Mouse (Mus musculus): ENCODE results near the gene Cpm.
A peak's percentile ranks its signal among the peaks of the same experiment; 100 is the strongest.
"Not testable (repeated sequence)": the region's sequence is repeated elsewhere in the genome, so short reads cannot be mapped to it uniquely, and the experiment has no call there.

The Cpm gene

DNA sequence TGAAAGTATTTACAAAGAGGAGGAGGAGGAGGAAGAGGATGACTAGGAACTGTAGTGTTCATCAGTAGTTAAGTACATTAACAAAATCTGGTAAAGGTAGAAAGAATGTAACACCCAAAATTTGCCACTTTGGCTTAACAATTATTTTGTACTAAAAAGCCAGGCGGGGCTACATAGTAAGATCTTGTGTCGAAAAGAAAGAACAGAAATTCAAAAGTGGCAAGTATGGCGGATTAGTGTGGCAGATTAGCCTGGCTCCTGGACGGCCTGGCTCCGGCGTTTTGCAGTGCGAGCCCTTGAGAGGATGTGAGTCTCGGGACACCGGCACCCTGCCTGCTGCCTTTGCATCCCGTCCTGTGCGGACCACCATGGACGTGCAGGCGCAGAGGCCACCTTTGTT is 35.4 kb upstream of the Cpm start:
- no peak for DNase-seq (ENCODE audit: low spot score in 2 of 2)

GRCm38 (mm10) chr10:117594291-117594850 is 34.9 kb upstream of the Cpm start:
- no peak for DNase-seq (ENCODE audit: low spot score in 2 of 2)

- no peak for DNase-seq (ENCODE audit: low spot score in 2 of 2)
Measured at GRCm38 (mm10) chr10:117594913-117595312, 34.4 kb upstream of the Cpm start.

- DNase-seq (ENCODE audit: low spot score in 2 of 2) = no peak
Measured at GRCm38 (mm10) chr10:117595442-117596164, 33.7 kb upstream of the Cpm start.

DNA sequence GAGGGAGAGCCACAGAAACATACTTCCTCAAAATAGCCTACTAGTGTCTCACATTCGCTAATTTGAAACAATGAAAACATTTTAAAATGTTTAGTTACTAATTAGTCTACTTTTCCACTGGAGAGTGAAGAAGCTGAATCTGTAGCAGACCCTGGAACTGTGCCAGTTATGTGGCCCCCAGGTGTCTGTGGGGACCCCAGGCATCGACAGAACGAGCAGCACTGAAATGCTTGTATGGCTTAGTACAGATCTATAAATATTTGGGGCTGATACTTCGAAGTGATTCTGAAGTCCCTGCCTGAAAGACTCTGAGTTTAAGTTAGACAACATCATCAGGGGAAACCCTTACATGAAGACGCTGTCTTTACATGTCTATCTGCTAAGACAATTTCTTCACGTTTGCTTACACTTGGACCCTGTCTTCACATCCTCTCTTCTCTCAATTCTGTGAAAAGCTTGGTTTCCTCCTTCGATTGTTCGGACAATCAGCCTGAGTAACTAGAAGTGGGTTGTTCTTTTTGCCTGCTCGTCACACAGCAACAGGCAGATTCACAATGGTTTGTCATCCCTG is 33.0 kb upstream of the Cpm start:
- no peak for DNase-seq (ENCODE audit: low spot score in 2 of 2)

- no peak for DNase-seq (ENCODE audit: low spot score in 2 of 2)
Measured at GRCm38 (mm10) chr10:117596771-117597324, 32.5 kb upstream of the Cpm start.

DNA sequence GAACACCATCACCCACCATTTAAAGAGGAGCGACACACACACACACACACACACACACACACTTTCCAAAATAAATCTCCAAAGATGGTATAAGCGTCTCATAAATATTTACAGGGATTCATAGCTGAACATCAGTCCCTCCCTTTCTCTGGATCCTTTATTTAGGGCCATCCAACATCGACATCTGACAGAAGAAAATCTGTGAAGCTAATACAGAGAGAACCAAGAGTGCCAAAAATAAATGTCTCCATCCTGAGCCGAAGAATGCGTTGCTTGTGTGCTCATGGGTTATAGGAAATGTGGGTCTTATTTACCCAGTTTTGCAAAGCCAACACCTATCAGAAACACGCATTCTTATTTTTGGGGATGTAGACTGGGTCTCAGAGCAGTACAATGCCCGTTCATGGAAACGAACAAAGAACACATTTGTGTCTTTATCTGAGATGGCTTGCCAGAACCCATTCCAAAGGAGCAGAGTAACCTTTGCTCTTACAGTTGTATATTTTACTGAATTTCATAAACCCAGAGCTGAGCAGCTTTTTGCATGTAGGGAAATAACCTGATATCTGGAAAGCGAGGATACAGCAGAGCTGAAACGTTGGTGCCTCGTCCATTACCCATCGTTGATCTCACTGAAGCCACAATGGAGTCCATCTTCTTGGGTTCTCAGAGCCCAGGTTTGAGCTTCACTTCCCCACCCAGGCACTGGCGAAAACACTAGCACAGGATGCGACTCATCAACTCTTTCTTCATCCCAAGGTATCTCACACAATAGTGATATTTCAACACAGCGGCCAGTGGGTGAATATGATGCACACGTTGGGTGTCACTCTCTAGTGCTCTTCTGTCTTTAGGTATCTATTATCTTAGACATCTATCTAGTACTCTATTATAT is 31.7 kb upstream of the Cpm start:
- not testable (repeated sequence) for DNase-seq (ENCODE audit: low spot score in 2 of 2)

GRCm38 (mm10) chr10:117598266-117598950 is 30.9 kb upstream of the Cpm start:
- no peak for DNase-seq (ENCODE audit: low spot score in 2 of 2)

GRCm38 (mm10) chr10:117598951-117599572 is 30.2 kb upstream of the Cpm start:
- not testable (repeated sequence) for DNase-seq (ENCODE audit: low spot score in 2 of 2)

DNA sequence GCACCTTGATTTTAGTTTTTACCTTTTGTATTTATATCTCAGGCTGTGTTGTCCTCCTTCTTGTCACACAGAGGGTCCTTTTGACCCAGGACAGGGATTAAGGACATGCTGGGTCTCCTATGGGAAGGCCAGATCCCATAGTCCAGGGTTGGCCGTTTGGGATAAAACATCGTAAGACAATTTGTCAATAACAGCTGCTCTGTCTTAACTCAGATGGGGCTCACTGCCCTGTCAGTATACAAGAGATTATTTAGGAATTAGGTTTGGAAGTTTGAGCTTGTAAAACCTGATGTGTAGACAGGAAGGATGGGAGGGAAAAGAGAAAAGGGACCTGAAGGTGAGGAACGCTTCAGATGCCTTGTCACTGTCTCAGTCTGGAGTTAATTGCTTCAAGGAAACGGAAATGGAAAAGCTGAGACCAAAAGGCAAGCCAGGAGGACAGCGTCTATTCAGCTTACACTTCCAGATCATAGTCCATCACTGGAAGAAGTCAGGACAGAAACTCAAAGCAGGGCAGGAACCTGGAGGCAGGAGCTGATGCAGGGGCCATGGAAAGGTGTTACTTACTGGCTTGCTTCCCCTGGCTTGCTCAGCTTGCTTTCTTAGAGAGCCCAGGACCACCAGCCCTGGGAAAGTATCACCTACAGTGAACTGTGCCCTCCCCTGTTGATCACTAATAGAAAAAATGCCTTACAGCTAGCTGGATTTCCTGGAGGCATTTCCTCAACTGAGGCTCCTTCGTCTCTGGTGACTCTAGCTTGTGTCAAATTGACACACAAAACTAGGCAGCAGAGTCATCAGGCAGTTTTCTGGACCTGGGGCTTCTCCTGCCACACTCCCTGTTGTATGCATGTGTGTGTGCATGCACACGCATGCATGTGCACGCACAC is 27.9 kb upstream of the Cpm start:
- no peak for DNase-seq (ENCODE audit: low spot score in 2 of 2)

DNA sequence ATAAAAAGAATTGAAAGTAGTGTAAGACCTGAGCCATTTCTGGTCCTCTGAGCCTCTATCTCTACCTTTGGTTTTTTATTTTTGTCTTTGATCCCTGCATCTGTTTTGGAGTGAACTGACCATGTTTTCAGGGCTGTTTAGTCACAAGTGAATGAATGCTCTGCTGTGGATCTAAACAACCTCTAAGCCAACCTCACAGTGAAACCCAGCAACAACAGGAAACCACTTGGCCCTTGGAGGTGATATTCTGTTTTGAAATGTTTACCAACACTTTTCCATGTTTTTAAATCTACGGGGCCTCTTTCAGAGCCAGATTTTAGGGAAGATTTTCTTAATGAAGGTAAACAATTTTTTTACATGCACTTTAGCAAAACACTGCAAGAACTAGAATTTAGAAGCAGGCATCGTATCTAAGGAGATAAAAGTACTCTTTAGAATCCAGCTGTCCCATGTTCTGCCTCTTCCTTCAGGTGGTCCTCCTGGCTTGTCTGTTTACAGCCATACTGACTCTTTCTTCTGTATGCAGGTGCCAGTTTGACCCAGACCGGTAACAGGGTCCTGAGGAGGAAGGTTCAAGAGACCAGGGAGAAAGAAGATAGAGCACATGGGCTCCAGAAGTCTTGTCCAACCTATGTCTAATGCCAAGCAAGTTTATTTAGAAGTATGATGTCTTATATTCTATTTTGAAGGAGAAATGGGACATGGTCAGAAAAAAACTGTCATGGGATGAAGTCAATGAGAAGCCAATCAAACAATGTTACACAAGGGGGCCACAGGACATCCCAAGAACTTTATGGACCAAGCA is 26.8 kb upstream of the Cpm start:
- no peak for DNase-seq (ENCODE audit: low spot score in 2 of 2)

- no peak for DNase-seq (ENCODE audit: low spot score in 2 of 2)
Measured at GRCm38 (mm10) chr10:117603130-117603833, 26.0 kb upstream of the Cpm start.

DNA sequence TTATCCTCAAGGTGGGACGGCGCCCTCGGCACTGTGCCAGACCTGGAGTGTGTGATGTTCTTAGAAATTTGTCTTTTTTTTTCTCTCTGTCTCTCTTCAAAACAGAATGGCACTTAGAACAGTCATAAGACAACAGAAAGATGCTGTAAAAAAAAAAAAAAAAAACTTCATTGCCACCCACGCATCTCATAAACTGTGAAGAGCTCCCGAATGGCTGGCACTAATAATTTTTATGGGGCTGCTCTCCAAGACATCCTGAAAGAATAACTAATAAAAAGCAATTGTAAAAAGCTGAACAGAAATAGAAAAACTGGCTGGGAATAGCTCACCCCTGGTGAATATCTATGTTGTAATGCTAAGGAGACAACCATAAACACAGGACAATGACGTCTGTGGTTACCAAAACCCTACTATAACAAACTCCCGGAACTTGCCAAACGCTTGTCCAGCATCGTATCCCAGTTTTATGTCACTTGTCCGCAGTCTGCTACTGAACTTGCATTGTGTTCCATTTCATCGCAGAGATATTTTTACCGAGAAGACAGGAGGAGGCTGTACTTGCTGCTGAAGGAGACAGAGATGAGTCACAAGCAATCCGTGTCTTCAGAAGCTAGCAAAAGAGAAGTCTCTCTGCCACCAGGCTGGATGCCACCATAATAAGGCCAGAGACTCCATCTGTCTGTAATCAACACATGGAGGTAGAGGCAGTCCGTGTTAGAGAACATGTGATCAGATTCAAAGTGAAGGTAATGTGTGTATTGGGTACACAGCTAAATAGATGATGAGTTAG is 25.3 kb upstream of the Cpm start:
- DNase-seq (ENCODE audit: low spot score in 2 of 2) = peak in 1 of 2 experiments; percentile 17

- DNase-seq (ENCODE audit: low spot score in 2 of 2) = no peak
Measured at GRCm38 (mm10) chr10:117604624-117605282, 24.5 kb upstream of the Cpm start.

DNA sequence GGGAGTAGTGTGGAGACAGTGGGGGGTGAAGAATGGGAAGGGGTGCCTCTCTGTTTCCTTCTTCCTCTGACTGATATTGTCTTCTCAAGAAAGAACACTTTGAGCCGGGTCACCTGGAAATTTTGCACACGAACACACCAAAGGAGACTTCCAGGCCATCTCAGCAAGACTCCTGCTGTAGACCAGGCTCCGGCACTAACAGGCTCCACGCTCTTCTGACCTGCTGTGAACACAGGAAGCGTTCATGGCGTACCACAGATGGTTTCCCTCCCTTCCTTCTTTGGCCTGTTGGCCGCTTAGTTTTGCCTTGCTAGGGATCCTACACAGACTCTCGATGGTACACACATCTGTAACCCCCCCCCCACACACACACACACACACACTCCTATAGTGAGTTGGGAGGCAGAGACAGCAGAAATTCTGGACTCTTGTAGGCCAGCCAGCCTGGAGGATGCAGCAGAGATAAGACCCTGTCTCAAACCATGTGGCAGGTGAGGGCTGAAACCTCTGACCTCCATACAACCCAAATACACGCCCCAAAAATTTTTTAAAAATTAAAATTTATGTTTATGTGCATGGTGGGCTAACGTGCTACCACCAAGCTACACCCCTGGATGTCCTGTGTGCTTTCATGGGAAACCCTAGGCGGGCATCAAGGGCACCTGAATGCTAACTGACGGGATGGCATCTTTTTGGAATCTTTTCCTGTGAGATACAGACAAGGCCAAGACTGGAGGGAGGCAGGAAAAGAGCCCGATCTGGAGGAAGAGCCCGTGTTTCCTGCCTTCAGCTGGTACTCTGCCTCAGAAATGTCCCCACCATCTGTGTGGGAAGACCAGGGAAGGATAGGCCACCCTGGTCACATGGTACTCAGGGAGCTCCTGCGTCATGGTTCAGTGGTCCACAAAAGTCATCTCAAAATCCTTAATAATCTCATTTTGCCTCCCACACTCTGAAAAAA is 23.7 kb upstream of the Cpm start:
- no peak for DNase-seq (ENCODE audit: low spot score in 2 of 2)

DNA sequence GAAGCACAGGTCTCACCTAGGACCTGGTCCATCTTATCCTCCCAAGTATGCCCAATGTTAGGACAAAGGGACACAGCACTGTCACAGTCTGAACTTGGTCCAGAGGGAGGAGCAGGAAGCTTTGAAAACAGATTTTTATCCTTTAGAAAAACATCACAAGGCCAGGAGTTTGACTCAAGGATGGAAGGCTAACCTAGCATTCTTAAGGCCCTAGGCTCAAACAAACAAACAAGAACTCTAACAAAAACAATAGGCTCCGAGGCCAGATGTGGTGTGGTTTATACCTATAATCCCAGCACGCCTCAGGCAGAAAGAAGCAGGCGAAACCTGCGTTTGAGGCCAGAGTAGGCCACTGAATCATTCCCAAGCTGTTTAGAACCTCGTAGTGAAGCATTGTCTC is 22.9 kb upstream of the Cpm start:
- DNase-seq (ENCODE audit: low spot score in 2 of 2) = no peak
